Mouse (Mus musculus): ENCODE measurements at regions not wholly inside any gene's neighbourhood (a gene's known extent, or its start where the extent isn't known, plus 50 kb on each side); places are given as distances from the start of the nearest gene placed in this dataset.

- no peak for DNase-seq
These were observed 665.2 kb upstream of the Fam92a start for GRCm38 (mm10) chr4:12837097-12837426.

- DNase-seq: no peak
These were observed 664.7 kb upstream of the Fam92a start for GRCm38 (mm10) chr4:12836326-12837096.

- DNase-seq: no peak
These were observed 654.6 kb upstream of the Fam92a start for GRCm38 (mm10) chr4:12826419-12826818.

- DNase-seq: no peak
These were observed 642.4 kb upstream of the Fam92a start for GRCm38 (mm10) chr4:12814251-12814650.

- DNase-seq: no peak
These were observed 629.4 kb upstream of the Fam92a start for GRCm38 (mm10) chr4:12801186-12801585.

- no peak for DNase-seq
These were observed 627.7 kb upstream of the Fam92a start for GRCm38 (mm10) chr4:12799564-12799963.

GRCm38 (mm10) chr4:12792764-12793422 lies 621.1 kb upstream of the Fam92a start:
- DNase-seq: no peak

GRCm38 (mm10) chr4:12791786-12792674 lies 620.2 kb upstream of the Fam92a start:
- DNase-seq: no peak

- no peak for DNase-seq
These were observed 614.0 kb upstream of the Fam92a start for GRCm38 (mm10) chr4:12785840-12786239.

- no peak for DNase-seq
These were observed 612.7 kb upstream of the Fam92a start for GRCm38 (mm10) chr4:12784479-12784878.

GRCm38 (mm10) chr4:12784068-12784467 lies 612.3 kb upstream of the Fam92a start:
- no peak for DNase-seq

- DNase-seq: no peak
These were observed 610.4 kb upstream of the Fam92a start for GRCm38 (mm10) chr4:12781969-12782904.

GRCm38 (mm10) chr4:12780254-12780653 lies 608.4 kb upstream of the Fam92a start:
- no peak for DNase-seq

GRCm38 (mm10) chr4:12779211-12779610 lies 607.4 kb upstream of the Fam92a start:
- no peak for DNase-seq

GRCm38 (mm10) chr4:12778163-12778562 lies 606.3 kb upstream of the Fam92a start:
- no peak for DNase-seq

- DNase-seq: no peak
These were observed 604.4 kb upstream of the Fam92a start for GRCm38 (mm10) chr4:12776217-12776578.

- peak; percentile 73 for DNase-seq
These were observed 603.9 kb upstream of the Fam92a start for GRCm38 (mm10) chr4:12775524-12776216.

- DNase-seq: no peak
These were observed 603.3 kb upstream of the Fam92a start for GRCm38 (mm10) chr4:12775090-12775489.

- DNase-seq: peak; percentile 60
These were observed 602.9 kb upstream of the Fam92a start for GRCm38 (mm10) chr4:12774671-12775070.

- DNase-seq: no peak
These were observed 601.4 kb upstream of the Fam92a start for GRCm38 (mm10) chr4:12773201-12773600.

- DNase-seq: no peak
These were observed 598.4 kb upstream of the Fam92a start for GRCm38 (mm10) chr4:12770131-12770780.

Data from embryo, embryonic 11 days (tissue).